Mouse (Mus musculus) kidney, adult 2 months (tissue): ENCODE data around the gene Dthd1.

Experiments
- CTCF ChIP-seq: fragments of 200-500 bp; conservative IDR thresholded peaks from 2 replicates; pipeline ENCODE4 v1.5.1; 2011; ENCODE audit warnings: low read depth, mild to moderate bottlenecking, control low read depth, low read length, moderate library complexity, mixed read lengths; ENCODE audit not compliant: insufficient read depth, insufficient read length
- POLR2A ChIP-seq: fragments of 200-500 bp; IDR thresholded peaks from one replicate; pipeline ENCODE4 v1.6.1; 2011; ENCODE audit warnings: low read depth, low read length, control low read depth

DNA sequence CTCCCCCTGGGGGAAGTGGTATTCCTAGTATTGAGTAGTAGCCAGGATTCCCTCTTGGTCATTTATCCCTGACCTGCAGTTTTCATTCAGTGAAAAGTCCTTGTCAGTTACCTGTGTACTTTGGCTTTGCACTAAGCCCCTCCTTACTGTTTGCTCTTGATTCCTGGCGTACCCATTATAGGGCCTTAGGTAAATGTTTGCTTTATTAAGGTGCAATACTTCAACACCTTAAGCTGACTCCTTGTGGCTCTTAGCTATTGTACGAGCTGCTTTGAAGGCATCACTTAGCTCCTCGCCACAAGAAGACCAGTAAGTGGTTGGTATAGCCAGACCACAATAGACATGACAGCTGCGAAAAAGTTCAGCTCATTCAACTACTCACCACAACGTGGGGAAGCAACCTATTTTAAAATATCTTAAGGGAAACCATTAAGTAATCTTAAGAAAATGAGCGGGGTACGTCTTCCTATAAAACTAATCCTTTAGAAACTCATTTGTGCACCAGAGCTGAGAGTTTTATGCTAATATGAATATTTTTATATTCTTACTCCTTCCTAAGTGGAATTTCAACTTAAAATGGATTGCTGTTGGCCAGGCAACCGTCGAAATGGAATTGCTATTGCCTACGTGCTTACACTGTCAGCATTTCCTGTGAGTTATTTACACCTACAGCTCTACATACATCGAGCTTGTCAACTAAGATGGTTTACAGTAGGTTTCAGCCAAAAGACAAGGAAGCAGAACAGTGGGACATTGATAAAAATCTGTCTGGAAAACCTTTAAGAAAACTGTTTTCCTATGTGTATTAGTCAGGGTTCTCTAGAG lies 41.6 kb upstream of the Dthd1 start:
- TF ChIP-seq CTCF (no peak), POLR2A (no peak)
